Comparison of ENCODE assay signal across 8 mouse cellular contexts in genomic region chr7:96554277-96554690, GRCm38 (mm10).
DNase-seq lines count a peak whose midpoint lies in the region; ATAC-seq and TF ChIP-seq lines count a peak whose summit lies in the region.

No protein-coding gene starts in this region.

- peak; percentile 76 to 79 for TF ChIP-seq CTCF in CH12.LX (conservative IDR thresholded peaks at IDR 0.05 in 1 of 2, IDR thresholded peaks at IDR 0.05 in 1 of 2; ENCODE audit: low read depth in 2 of 2, low read length in 2 of 2)

- in situ Hi-C loops in CH12.LX (cut with MboI; ENCODE audit: low pct_ligation_motif_present, low pct_unique_long_range_greater_than_20kb, low sequenced_read_pairs), result loop anchor here (25.0 kb wide), 1 partner anchor 208 kb away; no protein-coding TSS in a partner anchor

- H3K27ac ChIP-seq in CH12.LX (ENCODE audit: insufficient read depth, low read depth), result no peak overlapping the region

- no peak for TF ChIP-seq EP300 in CH12.LX (IDR thresholded peaks at IDR 0.05; ENCODE audit: low read length)

- no peak overlapping the region for H3K4me2 ChIP-seq in CH12.LX (ENCODE audit: insufficient read depth, low read depth, poor library complexity, severe bottlenecking)

- H3K4me1 ChIP-seq in CH12.LX (ENCODE audit: control insufficient read depth in 1 of 2, insufficient read depth in 2 of 2), result peaks cover 0 to 10% of the 10 kb centered on the region in 2 experiments; a peak in 2 of 4 replicates

- no peak for TF ChIP-seq POLR2A in CH12.LX (IDR thresholded peaks at IDR 0.05; ENCODE audit: low read depth, low read length)

- TF ChIP-seq RAD21 in CH12.LX (IDR thresholded peaks at IDR 0.05; ENCODE audit: low read depth, low read length), result peak; percentile 67

- peak; percentile 8 to 51 for DNase-seq in heart, adult 18-20 months
- DNase-seq in heart, postnatal 25 days (ENCODE audit: low spot score), result no peak
- peak; percentile 47 for DNase-seq in CH12.LX (ENCODE audit: extremely low read depth)
- DNase-seq in cerebellum, adult 8-10 months, result peak; percentile 39
- peak; percentile 55 for DNase-seq in kidney, postnatal 10 days
- DNase-seq in lung, postnatal 36 days, result peak; percentile 15
- peak; percentile 49 for DNase-seq in testis, postnatal 10 days (ENCODE audit: low spot score)

- no peak overlapping the region for H3K9ac ChIP-seq in CH12.LX (ENCODE audit: insufficient read depth, low read depth)

- intact Hi-C loops in heart, postnatal 25 days (cut with DNase I), result loop anchor here (5.0 kb wide), 1 partner anchor 342 kb away; no protein-coding TSS in a partner anchor

- no peaks in the 10 kb centered on the region for H3K27me3 ChIP-seq in CH12.LX (replicated peaks)

- no peaks in the 10 kb centered on the region for H3K36me3 ChIP-seq in CH12.LX (replicated peaks in 1 of 2; ENCODE audit: control insufficient read depth in 1 of 2, insufficient read depth in 1 of 2, low read length in 1 of 2)

- H3K79me2 ChIP-seq in CH12.LX (replicated peaks; ENCODE audit: control insufficient read depth, extremely low read depth, insufficient read depth, poor library complexity, severe bottlenecking), result no peaks in the 10 kb centered on the region

- H3K9me3 ChIP-seq in CH12.LX (replicated peaks; ENCODE audit: low read length), result no peaks in the 10 kb centered on the region

- peak; percentile 51 for ATAC-seq in frontal cortex, adult (ENCODE audit: low TSS enrichment)

- dilution Hi-C loops in CH12.LX (cut with MboI; ENCODE audit: extremely low pct_ligation_motif_present, extremely low pct_unique_long_range_greater_than_20kb, low sequenced_read_pairs), result no loop called here

- no peak overlapping the region for H3K4me3 ChIP-seq in CH12.LX (replicated peaks in 1 of 3; ENCODE audit: low read depth in 2 of 3, low read length in 2 of 3, poor library complexity in 1 of 3)

TF ChIP-seq in CH12.LX, 34 proteins besides CTCF, POLR2A, EP300 and RAD21:
- TF ChIP-seq MAFK (IDR thresholded peaks at IDR 0.05; ENCODE audit: insufficient replicate concordance, low read length), result no peak
- TF ChIP-seq SMC3 (IDR thresholded peaks at IDR 0.05; ENCODE audit: low read depth, low read length), result peak; percentile 72
- TF ChIP-seq BHLHE40 (IDR thresholded peaks at IDR 0.05; ENCODE audit: low read depth, low read length), result peak; percentile 52
TF ChIP-seq in CH12.LX: peak in this region for 2.
